In the genomic region with DNA sequence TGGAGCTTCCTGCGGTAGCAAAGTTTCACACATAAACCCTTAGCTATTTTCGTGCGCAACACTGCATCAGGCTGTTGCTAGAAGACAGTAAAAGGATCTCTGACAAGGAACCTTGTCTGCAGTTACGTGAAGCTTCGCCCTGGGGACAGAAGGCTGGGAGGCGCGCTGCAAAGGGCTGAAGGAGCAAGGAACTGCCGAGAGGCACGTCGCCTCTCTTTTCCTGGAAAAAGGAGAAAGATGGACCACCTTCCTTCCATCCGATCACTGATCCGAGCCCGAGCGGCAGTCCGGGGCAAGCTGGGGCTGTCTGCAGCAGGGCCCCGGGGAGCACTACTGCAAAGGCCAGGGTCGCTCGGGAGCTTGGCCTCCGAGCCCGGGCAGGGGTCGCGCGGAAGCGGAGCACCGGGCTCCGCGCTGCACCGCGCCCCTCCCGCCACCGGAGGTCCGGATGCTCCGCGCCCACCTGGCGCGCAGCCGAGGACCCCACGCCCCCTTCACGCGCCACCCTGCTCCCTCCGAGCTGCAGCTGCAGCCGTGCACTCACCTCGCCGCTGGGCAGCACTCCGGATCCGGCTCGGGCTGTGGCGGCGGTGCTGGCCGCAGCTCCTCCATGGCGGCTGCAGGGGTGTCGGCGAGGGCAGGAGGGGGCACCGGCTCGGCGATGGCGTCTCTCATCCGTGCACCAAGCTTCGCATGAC, we compare ENCODE assay signal across 8 mouse cellular contexts. TPM values are rescaled to one million over a fixed set of nuclear protein-coding genes. Genes with fewer than 3 reads are reported as not detected.
A peak's percentile ranks its signal among the peaks of the same experiment; 100 is the strongest.
DNase-seq lines count a peak whose midpoint lies in the region; ATAC-seq and TF ChIP-seq lines count a peak whose summit lies in the region.

No protein-coding gene starts in this region.

- ATAC-seq in Patski, result peak; percentile 2
- peak; percentile 78 for ATAC-seq in embryonic facial prominence, embryonic 15.5 days (ENCODE audit: insufficient number of reproducible peaks, low FRiP score, low TSS enrichment, low read depth)
- peak; percentile 84 for ATAC-seq in midbrain, postnatal 0 days (ENCODE audit: low FRiP score)

- TF ChIP-seq CTCF in Patski (IDR thresholded peaks at IDR 0.05), result peak; percentile 71
- TF ChIP-seq CTCF in midbrain, postnatal 0 days (IDR thresholded peaks at IDR 0.05), result no peak

- peak overlapping the region; percentile 98 for H3K4me3 ChIP-seq in embryonic facial prominence, embryonic 15.5 days (replicated peaks)
- peak overlapping the region; percentile 99 for H3K4me3 ChIP-seq in limb, embryonic 10.5 days
- H3K4me3 ChIP-seq in midbrain, postnatal 0 days (ENCODE audit: low read depth, low read length), result peak overlapping the region; percentile 99

- peak; percentile 21 to 36 for DNase-seq in left cerebral cortex, adult 18-20 months (ENCODE audit: low spot score in 2 of 2)
- DNase-seq in left cerebral cortex, adult 11 months (ENCODE audit: low spot score), result no peak
- DNase-seq in Patski (ENCODE audit: low read depth, low spot score), result no peak
- no peak for DNase-seq in limb, embryonic 10.5 days (ENCODE audit: low spot score)
- DNase-seq in midbrain, postnatal 0 days (ENCODE audit: low spot score), result peak; percentile 45
- no peak for DNase-seq in testis, postnatal 14 days (ENCODE audit: low spot score)
- DNase-seq in gastrocnemius, adult 8-10 months (ENCODE audit: low spot score in 2 of 2), result no peak

- H3K4me1 ChIP-seq in embryonic facial prominence, embryonic 15.5 days, result peaks cover 33% of the 10 kb centered on the region
- peaks cover 21% of the 10 kb centered on the region for H3K4me1 ChIP-seq in limb, embryonic 10.5 days
- peaks cover 16% of the 10 kb centered on the region; the same call in 1 of the 2 replicates for H3K4me1 ChIP-seq in midbrain, postnatal 0 days (ENCODE audit: insufficient read depth, low read length)

- H3K27me3 ChIP-seq in Patski, result no peaks in the 10 kb centered on the region
- H3K27me3 ChIP-seq in embryonic facial prominence, embryonic 15.5 days, result no peaks in the 10 kb centered on the region
- no peaks in the 10 kb centered on the region for H3K27me3 ChIP-seq in limb, embryonic 10.5 days (ENCODE audit: low read depth, poor library complexity, severe bottlenecking)
- H3K27me3 ChIP-seq in midbrain, postnatal 0 days (ENCODE audit: insufficient read depth, low read length), result no peaks in the 10 kb centered on the region

- CTCF ChIA-PET in Patski (lab: Charles Lee), result interaction anchor here (0.8 to 4.1 kb wide), 12 partner anchors 11 to 52 kb away, joined by 3 to 55 read pairs (median 5); no protein-coding TSS in a partner anchor

- H3K27ac ChIP-seq in embryonic facial prominence, embryonic 15.5 days (replicated peaks), result peak overlapping the region; percentile 97
- peak overlapping the region; percentile 99 for H3K27ac ChIP-seq in limb, embryonic 10.5 days
- peak overlapping the region; percentile 99 for H3K27ac ChIP-seq in midbrain, postnatal 0 days (ENCODE audit: low read depth, low read length)

- H3K4me2 ChIP-seq in embryonic facial prominence, embryonic 15.5 days (replicated peaks), result peak overlapping the region; percentile 71
- peak overlapping the region; percentile 75 for H3K4me2 ChIP-seq in midbrain, postnatal 0 days (ENCODE audit: low read depth, low read length, poor library complexity, severe bottlenecking)

- WGBS in embryonic facial prominence, embryonic 15.5 days, result under 1% methylated on average over 55 of the region's 59 CpGs
- under 1% methylated on average over 59 of the region's 59 CpGs for WGBS in limb, embryonic 10.5 days
- WGBS in midbrain, postnatal 0 days, result under 1% methylated on average over 54 of the region's 59 CpGs

- peak overlapping the region; percentile 85 for H3K9ac ChIP-seq in embryonic facial prominence, embryonic 15.5 days
- peak overlapping the region; percentile 98 for H3K9ac ChIP-seq in midbrain, postnatal 0 days (replicated peaks; ENCODE audit: low read length, poor library complexity, severe bottlenecking)

- no peaks in the 10 kb centered on the region for H3K9me3 ChIP-seq in embryonic facial prominence, embryonic 15.5 days (replicated peaks)
- no peaks in the 10 kb centered on the region for H3K9me3 ChIP-seq in limb, embryonic 10.5 days (replicated peaks)
- no peaks in the 10 kb centered on the region for H3K9me3 ChIP-seq in midbrain, postnatal 0 days (ENCODE audit: low read length)

- POLR2A ChIA-PET in Patski (lab: Charles Lee), result interaction anchor here (0.8 to 2.3 kb wide), 11 partner anchors 11 to 53 kb away, joined by 3 to 10 read pairs (median 5); no protein-coding TSS in a partner anchor

- no peaks in the 10 kb centered on the region for H3K36me3 ChIP-seq in embryonic facial prominence, embryonic 15.5 days
- H3K36me3 ChIP-seq in limb, embryonic 10.5 days, result no peaks in the 10 kb centered on the region
- no peaks in the 10 kb centered on the region for H3K36me3 ChIP-seq in midbrain, postnatal 0 days (ENCODE audit: insufficient read depth, low read length)

- in situ Hi-C loops in Patski (cut with MboI; ENCODE audit: low pct_unique_long_range_greater_than_20kb), result loop anchor here (5.0 kb wide), 1 partner anchor 51 kb away; no protein-coding TSS in a partner anchor

RNA-seq across cellular contexts. Expression of gene Map3k4, which starts 0.5 kb away (rescaled TPM):
- total RNA-seq in left cerebral cortex, adult 18-20 months (2021), result 10 to 100 TPM; 45.9 to 50.9 TPM
- polyA plus RNA-seq in Patski (2021), result 49.3 TPM
- 36.1 and 42.1 TPM in 2 replicates for polyA plus RNA-seq in embryonic facial prominence, embryonic 15.5 days (2015; fragmentation: Nextera tagmentation; extraction: Ambion mirVana)
- polyA plus RNA-seq in limb, embryonic 10.5 days (2016; fragmentation: Nextera tagmentation; extraction: Ambion mirVana), result 47.8 and 49.9 TPM in 2 replicates
- 36.1 and 37.1 TPM in 2 replicates for total RNA-seq in midbrain, postnatal 0 days (2014; rRNA removed)
- polyA plus RNA-seq in midbrain, postnatal 0 days (2015; fragmentation: Nextera tagmentation; extraction: Ambion mirVana), result 35.1 and 47.9 TPM in 2 replicates
- total RNA-seq in gastrocnemius, adult 8-10 months (2022), result 10 to 100 TPM; 32.4 to 41.9 (median 36.2) TPM

Comparison
In these comparisons a context has a peak if more than half of its experiments do, and no peak if none do; other contexts are left out.
1. DNase-seq: peak in left cerebral cortex, adult 18-20 months (2 of 2) and midbrain, postnatal 0 days (single experiment); none in left cerebral cortex, adult 11 months (single experiment), Patski (single experiment), limb, embryonic 10.5 days (single experiment), testis, postnatal 14 days (single experiment) and gastrocnemius, adult 8-10 months (0 of 2).
2. ATAC-seq: peak in every context shown above with its lines; median percentile 84 in midbrain, postnatal 0 days; 78 in embryonic facial prominence, embryonic 15.5 days; 2 in Patski.
3. Peak in every context shown above with its lines, with median percentiles within 50 percentile points of each other: H3K27ac ChIP-seq and H3K4me3 ChIP-seq.